Mouse (Mus musculus): ENCODE results near the gene Ssh2. TPM values are rescaled to one million over a fixed set of nuclear protein-coding genes. Genes with fewer than 3 reads are reported as not detected.
A peak's percentile ranks its signal among the peaks of the same experiment; 100 is the strongest.

The Ssh2 gene
- total RNA-seq, 2 experiments from 2014 or later = 32.9 to 35.4 TPM

GRCm38 (mm10) chr11:77461856-77462255, 245.8 kb downstream of the Ssh2 start:
- DNase-seq (ENCODE audit: low spot score in 2 of 2) = no peak

- peak in 1 of 2 experiments; percentile 34 for DNase-seq (ENCODE audit: low spot score in 2 of 2)
These were observed 246.4 kb downstream of the Ssh2 start, which contains the start of gene Coro6 for GRCm38 (mm10) chr11:77462283-77463100. TSS of gene Coro6 (plus strand) at chr11:77462411.

GRCm38 (mm10) chr11:77463101-77463445, 247.0 kb downstream of the Ssh2 start:
- DNase-seq (ENCODE audit: low spot score in 2 of 2) = no peak

GRCm38 (mm10) chr11:77463786-77464185, 247.7 kb downstream of the Ssh2 start:
- DNase-seq (ENCODE audit: low spot score in 2 of 2) = no peak

GRCm38 (mm10) chr11:77464684-77465083, 248.6 kb downstream of the Ssh2 start:
- DNase-seq (ENCODE audit: low spot score in 2 of 2) = no peak

GRCm38 (mm10) chr11:77465111-77465510, 249.0 kb downstream of the Ssh2 start:
- DNase-seq (ENCODE audit: low spot score in 2 of 2) = no peak

- DNase-seq (ENCODE audit: low spot score in 2 of 2) = no peak
These were observed 250.5 kb downstream of the Ssh2 start for GRCm38 (mm10) chr11:77466544-77466943.

GRCm38 (mm10) chr11:77467157-77467556, 251.1 kb downstream of the Ssh2 start:
- DNase-seq (ENCODE audit: low spot score in 2 of 2) = peak in 1 of 2 experiments; percentile 67

- DNase-seq (ENCODE audit: low spot score in 2 of 2) = peak; percentile 69 to 82
These were observed 251.7 kb downstream of the Ssh2 start for GRCm38 (mm10) chr11:77467784-77468183.

- DNase-seq (ENCODE audit: low spot score in 2 of 2) = no peak
These were observed 252.3 kb downstream of the Ssh2 start for GRCm38 (mm10) chr11:77468397-77468796.

GRCm38 (mm10) chr11:77471407-77471806, 255.3 kb downstream of the Ssh2 start:
- no peak for DNase-seq (ENCODE audit: low spot score in 2 of 2)

GRCm38 (mm10) chr11:77472775-77473174, 256.7 kb downstream of the Ssh2 start:
- DNase-seq (ENCODE audit: low spot score in 2 of 2) = no peak

GRCm38 (mm10) chr11:77476216-77476615, 260.1 kb downstream of the Ssh2 start:
- no peak for DNase-seq (ENCODE audit: low spot score in 2 of 2)

- no peak for DNase-seq (ENCODE audit: low spot score in 2 of 2)
These were observed 260.8 kb downstream of the Ssh2 start for GRCm38 (mm10) chr11:77476895-77477294.

GRCm38 (mm10) chr11:77483043-77483442, 267.0 kb downstream of the Ssh2 start:
- no peak for DNase-seq (ENCODE audit: low spot score in 2 of 2)

- DNase-seq (ENCODE audit: low spot score in 2 of 2) = no peak
These were observed 267.6 kb downstream of the Ssh2 start for GRCm38 (mm10) chr11:77483510-77484255.

- no peak for DNase-seq (ENCODE audit: low spot score in 2 of 2)
These were observed 269.1 kb downstream of the Ssh2 start for GRCm38 (mm10) chr11:77485229-77485628.

GRCm38 (mm10) chr11:77486798-77487197, 270.7 kb downstream of the Ssh2 start:
- peak in 1 of 2 experiments; percentile 67 for DNase-seq (ENCODE audit: low spot score in 2 of 2)

- DNase-seq (ENCODE audit: low spot score in 2 of 2) = no peak
These were observed 272.9 kb downstream of the Ssh2 start for GRCm38 (mm10) chr11:77488771-77489581.

- peak in 1 of 2 experiments; percentile 86 for DNase-seq (ENCODE audit: low spot score in 2 of 2)
These were observed 273.6 kb downstream of the Ssh2 start, which contains the start of gene Ankrd13b for GRCm38 (mm10) chr11:77489591-77490235. TSS of gene Ankrd13b (minus strand) at chr11:77489678.

- DNase-seq (ENCODE audit: low spot score in 2 of 2) = peak in 1 of 2 experiments; percentile 68
These were observed 274.4 kb downstream of the Ssh2 start for GRCm38 (mm10) chr11:77490451-77490850.
